Mouse (Mus musculus) 3134 (cell line): ENCODE measurements at regions not wholly inside any gene's neighbourhood (a gene's known extent, or its start where the extent isn't known, plus 50 kb on each side); places are given as distances from the start of the nearest gene placed in this dataset.

ENCODE experiments used
- DNase-seq: peaks from one replicate; pipeline ENCODE4 v3.0.0-alpha.2; 2011; ENCODE audit warnings: low spot score; ENCODE audit not compliant: insufficient read length; ENCODE audit errors: extremely low read depth

DNA sequence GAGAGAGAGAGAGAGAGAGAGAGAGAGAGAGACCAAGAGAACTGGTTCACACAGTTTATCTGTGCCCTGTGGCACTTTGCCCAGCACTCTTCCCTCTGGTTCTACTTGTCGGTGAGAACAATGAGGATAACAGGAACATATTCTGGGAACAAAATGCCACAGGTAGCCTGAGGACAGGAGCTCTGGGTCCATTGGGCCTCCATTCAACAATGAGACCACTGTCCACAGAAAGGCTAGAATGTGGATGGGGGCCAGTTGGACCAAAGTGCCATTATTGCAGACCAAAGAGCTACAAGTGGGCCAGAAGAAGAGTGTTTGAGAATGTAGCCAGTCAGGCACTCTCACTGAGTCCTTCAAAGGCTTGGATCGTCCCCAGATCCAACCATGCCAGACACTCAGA lies 600.2 kb upstream of the A1bg start:
- DNase-seq: no peak

DNA sequence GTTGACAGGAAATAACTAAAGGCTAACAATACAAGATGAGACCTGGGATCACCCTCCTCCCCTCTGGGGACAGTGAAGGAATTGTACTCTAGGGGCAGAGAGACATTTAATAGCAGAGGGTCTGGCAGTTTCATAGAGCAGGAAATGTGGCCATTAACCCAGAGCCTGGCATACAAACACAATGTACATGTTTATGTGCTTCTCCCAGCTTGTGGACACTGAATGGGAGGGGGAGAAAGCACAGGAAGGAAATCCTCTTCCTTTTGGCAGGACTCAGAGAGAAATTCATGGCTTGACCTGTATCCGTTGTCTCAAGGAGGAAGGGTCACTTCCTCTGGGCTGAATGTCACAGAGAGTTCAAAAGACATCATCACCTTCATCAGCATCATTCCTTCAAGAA lies 594.5 kb upstream of the A1bg start:
- no peak for DNase-seq

DNA sequence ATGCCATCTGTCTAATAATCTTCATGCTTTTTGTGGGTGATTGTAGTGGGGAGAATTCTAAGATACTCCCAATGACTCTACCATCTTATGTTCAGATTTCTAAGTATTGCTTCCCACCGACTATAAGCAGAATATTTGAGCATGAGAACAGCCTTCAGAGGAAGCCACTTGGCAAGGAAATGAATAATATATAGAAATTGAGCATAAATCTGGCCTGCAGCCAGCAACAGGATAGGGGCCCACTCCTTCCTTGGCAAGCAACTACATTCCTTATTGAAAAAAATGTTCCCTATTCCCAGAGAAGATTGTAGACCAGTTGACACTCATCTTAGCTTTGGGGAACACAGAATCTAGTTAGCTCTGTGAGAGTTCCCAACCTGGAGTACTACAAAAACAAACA lies 591.5 kb upstream of the A1bg start:
- no peak for DNase-seq

- DNase-seq: no peak
Observed at GRCm38 (mm10) chr15:61508806-61509205, 586.0 kb upstream of the A1bg start.

DNA sequence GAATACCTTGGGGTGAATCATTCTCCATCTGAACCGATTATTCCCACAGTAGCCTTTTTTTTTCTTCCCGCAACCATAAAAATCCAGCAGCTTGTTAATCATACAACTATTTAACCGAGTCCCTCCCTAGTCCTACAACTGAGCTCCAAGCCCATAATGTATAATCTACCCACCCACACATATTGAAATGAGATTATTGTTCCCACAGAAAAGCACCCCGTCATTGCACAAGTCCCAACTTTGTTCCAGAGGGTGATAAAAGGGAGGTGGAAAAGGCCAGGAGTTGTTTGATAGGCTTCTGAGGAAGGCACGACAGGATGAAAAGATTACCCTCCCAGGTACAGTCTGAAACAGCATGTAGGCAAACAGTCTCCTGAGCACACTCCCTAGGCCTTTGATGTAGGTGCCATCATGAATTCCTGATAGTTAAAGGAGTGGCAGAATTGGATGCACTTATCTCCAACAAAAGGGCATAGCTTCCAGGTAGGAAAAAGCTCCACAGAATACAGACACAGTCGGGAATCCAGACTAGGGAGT lies 583.6 kb upstream of the A1bg start:
- no peak for DNase-seq

- no peak for DNase-seq
Observed at GRCm38 (mm10) chr15:61503436-61503835, 580.6 kb upstream of the A1bg start.

DNA sequence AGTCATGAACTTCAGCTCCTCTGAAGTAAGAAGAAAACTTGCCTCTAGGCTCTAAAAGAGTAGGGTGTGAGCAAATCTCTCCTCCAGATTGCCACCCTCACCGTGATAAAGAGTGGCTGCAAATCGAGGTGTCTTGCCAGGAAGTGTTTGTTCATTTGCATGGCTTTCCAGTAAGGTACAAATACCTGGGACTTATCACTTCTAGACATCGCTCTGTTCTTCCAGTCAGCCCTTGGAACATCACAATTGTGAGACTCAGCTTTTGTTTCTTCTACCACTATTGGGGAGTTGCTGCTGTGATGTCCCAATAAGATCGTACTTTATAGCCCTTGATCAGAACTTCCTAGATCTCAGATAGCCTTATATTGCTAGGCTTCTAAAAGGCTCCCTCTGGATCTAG lies 566.9 kb upstream of the A1bg start:
- DNase-seq: no peak

DNA sequence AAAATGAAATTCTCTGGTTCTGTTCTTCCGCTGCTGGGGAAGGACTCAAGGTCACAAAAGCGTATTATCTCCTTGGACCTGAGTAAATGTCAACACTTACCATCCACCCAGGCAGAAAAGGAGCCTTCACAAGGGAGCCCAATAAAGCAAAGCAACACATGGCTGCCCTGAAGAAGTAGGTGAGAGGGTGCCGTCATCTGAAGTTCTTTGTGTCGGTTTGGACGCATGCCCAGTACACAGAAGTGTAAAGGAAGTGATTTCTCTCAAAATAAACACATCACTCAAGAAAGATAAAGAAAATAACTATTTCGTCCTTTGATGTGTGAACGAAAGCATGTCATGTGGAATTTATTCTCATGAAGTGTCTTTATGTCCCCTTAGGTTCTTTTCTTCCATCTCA lies 559.0 kb upstream of the A1bg start:
- no peak for DNase-seq

DNA sequence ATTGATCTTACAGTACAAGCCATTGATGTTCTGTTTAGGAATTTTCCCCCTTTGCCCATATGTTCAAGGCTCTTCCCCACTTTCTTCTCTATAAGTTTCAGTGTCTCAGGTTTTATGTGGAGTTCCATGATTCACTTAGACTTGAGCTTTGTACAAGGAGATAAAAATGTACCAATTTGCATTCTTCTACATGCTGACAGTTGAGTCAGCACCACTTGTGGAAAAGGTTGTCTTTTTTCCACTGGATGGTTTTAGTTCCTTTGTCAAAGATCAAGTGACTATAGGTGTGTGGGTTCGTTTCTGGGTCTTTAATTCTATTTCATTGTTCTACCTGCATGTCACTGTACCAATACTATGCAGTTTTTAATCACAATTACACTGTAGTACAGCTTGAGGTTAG lies 551.1 kb upstream of the A1bg start:
- no peak for DNase-seq

- no peak for DNase-seq
Observed at GRCm38 (mm10) chr15:61455042-61455441, 532.2 kb upstream of the A1bg start.

GRCm38 (mm10) chr15:61454350-61454671 lies 531.5 kb upstream of the A1bg start:
- DNase-seq: no peak

DNA sequence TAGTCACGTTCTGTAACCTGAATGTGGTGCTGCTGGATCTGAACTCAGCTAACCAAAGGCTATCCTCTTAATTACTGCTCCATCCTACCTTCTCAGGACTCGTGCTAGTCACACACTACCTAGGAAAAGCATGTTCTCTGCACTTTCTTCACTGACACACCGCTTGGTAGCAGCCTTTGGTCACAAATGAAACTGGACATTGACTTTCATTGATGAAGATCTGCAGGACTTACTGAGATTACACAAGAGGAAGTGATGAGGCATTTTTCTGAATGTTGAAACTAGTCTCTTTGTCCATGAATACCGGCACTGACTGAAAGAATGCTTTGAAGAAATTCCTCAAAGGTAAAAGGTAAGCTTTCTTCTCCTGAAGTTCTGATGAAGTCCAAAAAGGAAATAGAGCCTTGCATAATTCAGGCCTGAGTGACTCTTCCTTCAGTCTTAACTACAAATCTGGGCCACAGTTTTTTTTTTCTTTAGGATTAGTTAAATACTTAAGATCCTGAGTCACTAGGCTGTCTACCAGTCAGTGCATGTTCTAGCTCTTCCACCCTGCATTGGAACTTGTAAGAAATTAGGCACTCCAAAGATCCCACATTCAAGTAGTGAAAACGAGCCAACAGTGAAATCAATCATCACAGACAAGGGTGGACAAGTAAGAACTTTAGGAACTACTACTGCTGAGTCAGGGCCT lies 531.0 kb upstream of the A1bg start:
- DNase-seq: peak; percentile 62

GRCm38 (mm10) chr15:61450217-61450616 lies 527.4 kb upstream of the A1bg start:
- no peak for DNase-seq

DNA sequence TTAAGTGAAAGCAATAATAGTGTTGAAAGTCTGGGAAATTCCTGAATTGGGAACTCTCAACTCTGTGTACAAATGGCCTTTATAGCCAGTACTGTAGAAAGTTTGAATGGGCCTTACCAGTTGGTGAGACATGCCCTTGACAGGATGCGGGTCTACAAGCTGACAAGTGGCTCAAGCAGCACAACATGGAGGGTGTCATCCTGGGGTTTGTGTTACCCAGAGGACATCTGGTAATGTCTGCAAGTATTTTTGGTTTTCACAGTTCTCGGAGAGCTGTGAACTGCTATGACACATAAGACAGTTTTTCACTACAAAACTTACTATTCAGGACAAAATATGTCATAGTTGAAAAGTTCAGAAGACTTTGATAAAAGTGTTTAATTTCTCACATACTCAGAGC lies 525.7 kb upstream of the A1bg start:
- DNase-seq: no peak

DNA sequence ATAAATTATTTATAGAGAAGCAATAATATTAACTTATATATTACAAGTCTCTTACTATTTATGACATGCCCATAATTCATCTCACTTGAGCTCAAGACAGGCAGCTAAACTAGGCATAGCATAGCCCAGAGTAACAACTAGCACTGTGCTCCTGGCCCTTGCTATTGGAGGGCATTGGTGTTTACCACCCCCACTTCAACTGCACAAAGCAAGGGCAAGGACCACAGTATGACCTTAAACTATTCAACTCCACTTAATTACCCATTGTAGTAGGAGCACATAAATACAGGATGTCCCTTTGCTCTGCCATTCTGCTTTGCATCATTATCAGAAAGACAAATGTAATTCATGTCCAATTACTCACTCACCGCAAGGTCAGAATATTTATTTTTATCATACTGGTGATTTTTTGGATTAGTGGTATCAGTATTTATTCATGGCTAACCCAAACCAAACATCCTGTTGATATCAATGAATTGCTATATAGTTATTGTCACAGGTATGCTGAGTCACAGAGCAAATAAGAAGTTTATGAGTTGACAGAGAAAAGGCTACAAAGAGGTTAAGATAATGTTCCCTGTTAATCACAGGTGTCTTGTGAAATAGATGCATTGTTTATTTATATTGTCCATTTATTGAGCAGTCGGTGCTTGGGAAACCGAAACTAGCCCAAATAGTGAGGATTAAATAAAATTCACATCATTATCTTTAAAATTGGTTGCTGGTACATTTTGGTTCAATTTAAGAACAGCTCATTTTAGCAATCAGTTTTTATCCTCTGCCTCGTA lies 523.4 kb upstream of the A1bg start:
- no peak for DNase-seq

- DNase-seq: no peak
Observed at GRCm38 (mm10) chr15:61441734-61442398, 519.1 kb upstream of the A1bg start.

- DNase-seq: no peak
Observed at GRCm38 (mm10) chr15:61441012-61441411, 518.2 kb upstream of the A1bg start.

DNA sequence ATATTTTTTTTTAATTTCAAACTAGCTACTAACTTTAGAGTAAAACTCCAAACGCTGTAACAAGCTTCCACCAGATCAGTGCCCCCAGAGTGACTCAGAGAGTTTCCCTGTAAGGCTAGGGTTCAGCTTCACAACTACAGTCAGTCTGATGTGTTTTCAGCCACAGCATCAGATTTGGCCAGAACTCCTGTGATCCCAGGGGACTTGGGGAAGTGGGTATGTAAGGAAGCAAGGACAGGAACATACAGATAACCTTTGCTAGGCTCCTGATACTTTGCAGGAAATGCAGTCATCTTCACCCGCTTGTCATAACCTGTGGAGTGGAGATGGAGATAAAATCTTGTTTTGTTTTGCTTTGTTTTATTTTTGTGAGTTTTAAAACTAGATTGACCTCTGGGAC lies 517.5 kb upstream of the A1bg start:
- DNase-seq: no peak

GRCm38 (mm10) chr15:61439623-61440170 lies 516.9 kb upstream of the A1bg start:
- no peak for DNase-seq

DNA sequence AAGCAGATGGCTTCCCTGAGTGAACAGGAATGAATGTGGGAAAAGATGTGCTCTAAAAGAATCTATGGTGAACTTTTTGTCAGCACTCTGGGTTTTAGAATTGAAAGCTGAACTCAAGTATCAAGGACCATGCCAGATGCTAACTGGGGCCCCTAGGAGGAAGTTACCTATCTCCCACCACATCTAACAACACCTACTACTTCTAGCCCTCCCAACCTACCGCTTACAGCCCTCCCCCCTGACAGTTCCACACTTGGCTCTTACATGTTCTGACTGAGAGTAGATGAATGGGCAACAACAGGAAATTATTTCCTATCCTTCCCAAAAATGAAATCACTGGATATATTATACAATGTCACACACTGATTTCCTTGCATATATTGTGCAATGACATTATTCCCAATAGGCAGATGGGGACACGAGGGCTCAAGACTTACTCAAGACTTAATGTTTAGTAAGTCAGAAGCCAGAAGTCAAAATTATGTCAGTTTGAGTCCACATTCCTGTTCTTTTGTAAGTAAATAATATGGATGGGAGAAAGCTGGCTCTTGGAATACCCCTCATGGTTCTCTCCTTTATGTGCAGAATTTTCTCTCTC lies 506.1 kb upstream of the A1bg start:
- DNase-seq: no peak

DNA sequence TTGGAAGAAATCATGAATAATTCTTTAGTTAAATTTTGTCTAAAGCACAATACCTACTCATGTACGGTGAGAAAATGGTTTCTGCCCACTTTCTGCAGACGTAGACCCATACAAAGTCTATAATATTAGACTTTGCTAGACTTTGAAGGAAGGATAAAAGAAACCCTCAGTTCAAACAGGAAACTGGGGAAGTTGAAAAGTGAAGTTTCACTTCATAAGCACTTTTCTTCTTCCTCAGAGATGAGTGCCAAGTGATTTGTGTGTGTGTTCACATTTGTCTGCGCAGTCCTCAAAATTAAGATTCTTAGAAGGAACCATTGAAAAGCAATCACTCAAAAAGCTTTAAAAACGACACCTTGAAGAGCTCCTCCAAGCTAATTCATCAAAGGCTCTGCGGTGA lies 500.2 kb upstream of the A1bg start:
- no peak for DNase-seq
